Mouse (Mus musculus) forebrain, embryonic 12.5 days (tissue): Measurements from ENCODE around the gene Tdp1. TPM values are rescaled to one million over a fixed set of nuclear protein-coding genes. Genes with fewer than 3 reads are reported as not detected.

Experiments used
- ATAC-seq: fragments of 200-750 bp; cut with Nextera tagmentation; 2 replicates; pipeline ENCODE4 v1.8.0; 2017; ENCODE audit warnings: moderate TSS enrichment; ENCODE audit not compliant: low FRiP score
- H3K27ac ChIP-seq: fragments of 300-500 bp; sonication (generic); 2 replicates; pipeline ENCODE4 v1.5.1; 2016; ENCODE audit warnings: mild to moderate bottlenecking
- H3K27me3 ChIP-seq: fragments of 300-500 bp; sonication (generic); 2 replicates; pipeline ENCODE4 v1.6.1; 2016; ENCODE audit warnings: mild to moderate bottlenecking
- H3K36me3 ChIP-seq: fragments of 300-500 bp; sonication (generic); replicated peaks from 2 replicates; pipeline ENCODE4 v1.6.1; 2016; ENCODE audit warnings: mild to moderate bottlenecking
- H3K4me1 ChIP-seq: fragments of 300-500 bp; sonication (generic); 2 replicates; pipeline ENCODE4 v1.6.1; 2016
- H3K4me2 ChIP-seq: fragments of 300-500 bp; sonication (generic); 2 replicates; pipeline ENCODE4 v1.6.1; 2016; ENCODE audit warnings: mild to moderate bottlenecking, moderate library complexity
- H3K4me3 ChIP-seq: fragments of 300-500 bp; sonication (generic); replicated peaks from 2 replicates; pipeline ENCODE4 v1.5.1; 2016; ENCODE audit warnings: mild to moderate bottlenecking
- H3K9ac ChIP-seq: fragments of 300-500 bp; sonication (generic); 2 replicates; pipeline ENCODE4 v1.6.1; 2016; ENCODE audit warnings: mild to moderate bottlenecking
- H3K9me3 ChIP-seq: fragments of 300-500 bp; sonication (generic); 2 replicates; pipeline ENCODE4 v1.6.1; 2016
- WGBS: fragments of 180-500 bp; shearing (Covaris S2); methylation state at CpG from one replicate; pipeline ENCODE4 v1.1.7; 2016; 5-methylcytosine and 5-hydroxymethylcytosine counted together
- polyA plus RNA-seq: library from polyadenylated mRNA; unstranded; fragments of >200 nt; fragmentation: Nextera tagmentation; extraction: Ambion mirVana; gene quantifications from 2 replicates; pipeline ENCODE4 v1.2.1, GENCODE M21; 2016

Gene Tdp1
- polyA plus RNA-seq, 1 experiment from 2014 or later = 84.9 TPM

DNA sequence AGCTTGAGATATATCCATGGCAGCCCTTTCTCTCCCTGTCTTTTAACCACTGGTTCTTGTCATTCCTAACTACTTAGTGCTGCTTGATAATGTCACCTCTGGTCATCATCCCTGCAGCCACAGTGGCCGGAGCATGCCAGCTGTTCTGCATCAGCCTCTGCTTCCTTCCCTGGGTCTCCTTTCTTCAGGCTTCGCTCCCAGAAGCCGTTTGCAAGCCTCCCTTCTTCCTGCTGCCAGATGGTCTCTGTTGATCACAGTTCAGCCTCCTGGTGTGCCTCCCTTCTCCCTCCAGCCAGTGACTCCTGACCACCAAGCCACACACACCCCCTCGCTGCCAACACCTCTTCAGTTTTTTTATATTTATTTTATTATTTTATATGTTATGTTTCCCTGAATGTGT, 54.2 kb downstream of the Tdp1 start:
- no peaks in the 10 kb centered on the region for H3K4me1 ChIP-seq
- H3K4me2 ChIP-seq = no peak overlapping the region
- H3K27me3 ChIP-seq = no peaks in the 10 kb centered on the region
- H3K36me3 ChIP-seq = peaks cover 76% of the 10 kb centered on the region
- 84% methylated on average over 4 of the region's 4 CpGs for WGBS
- no peak overlapping the region for H3K4me3 ChIP-seq
- no peak for ATAC-seq
- no peaks in the 10 kb centered on the region for H3K9me3 ChIP-seq
- no peak overlapping the region for H3K9ac ChIP-seq
- H3K27ac ChIP-seq = no peak overlapping the region

DNA sequence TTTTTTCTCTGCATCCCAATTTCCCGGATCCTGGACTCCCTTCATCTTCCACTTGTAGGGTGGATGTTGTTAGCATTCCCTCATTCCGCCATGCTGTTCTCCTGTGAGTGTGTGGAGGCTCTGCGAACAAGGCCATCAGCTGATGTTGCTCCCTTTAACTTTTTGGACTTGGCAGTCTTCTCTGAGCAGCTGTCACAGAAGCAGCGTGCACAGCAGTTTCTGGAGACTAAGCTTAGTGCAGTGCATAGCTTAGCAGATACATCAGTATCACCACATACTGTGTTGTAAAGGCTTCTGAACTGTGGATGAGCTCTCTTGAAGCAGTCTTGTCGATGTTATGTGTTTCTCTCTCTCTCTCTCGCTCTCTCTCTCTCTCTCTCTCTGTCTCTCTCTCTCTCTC, 54.9 kb downstream of the Tdp1 start:
- ATAC-seq = no peak

DNA sequence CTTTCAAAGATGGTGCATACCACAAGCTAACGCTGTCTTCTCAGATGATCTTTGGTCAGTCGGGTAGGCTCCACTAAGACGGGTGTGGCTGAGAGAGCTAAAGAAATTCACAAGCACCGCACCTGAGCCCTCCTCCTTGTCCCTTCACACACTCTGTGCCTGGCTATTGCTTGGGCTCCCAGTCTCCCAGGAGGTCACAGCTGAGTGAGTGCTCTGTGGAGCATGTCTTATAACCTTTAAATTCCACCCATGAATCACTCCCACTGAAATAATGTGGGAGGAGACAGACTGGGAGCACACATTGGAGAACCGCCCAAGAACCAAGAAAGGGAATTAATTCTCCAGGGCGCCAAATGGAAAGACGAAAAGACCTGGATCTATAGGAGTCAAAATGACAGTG, 56.4 kb downstream of the Tdp1 start:
- ATAC-seq = no peak
- Histone ChIP-seq H3K4me3 (no peak overlapping the region), H3K9ac (no peak overlapping the region), H3K36me3 (peaks cover 70% of the 10 kb centered on the region), H3K27ac (no peak overlapping the region), H3K4me1 (no peaks in the 10 kb centered on the region), H3K9me3 (no peaks in the 10 kb centered on the region), H3K27me3 (no peaks in the 10 kb centered on the region), H3K4me2 (no peak overlapping the region)
- 88% methylated on average over 7 of the region's 7 CpGs for WGBS

More for the DNA sequence above, 54.9 kb downstream of the Tdp1 start:
- Histone ChIP-seq H3K27me3 (no peaks in the 10 kb centered on the region), H3K36me3 (peaks cover 75% of the 10 kb centered on the region), H3K4me1 (no peaks in the 10 kb centered on the region), H3K4me3 (no peak overlapping the region), H3K4me2 (no peak overlapping the region), H3K27ac (no peak overlapping the region), H3K9ac (no peak overlapping the region), H3K9me3 (no peaks in the 10 kb centered on the region)
- 89% methylated on average over 6 of the region's 6 CpGs for WGBS

DNA sequence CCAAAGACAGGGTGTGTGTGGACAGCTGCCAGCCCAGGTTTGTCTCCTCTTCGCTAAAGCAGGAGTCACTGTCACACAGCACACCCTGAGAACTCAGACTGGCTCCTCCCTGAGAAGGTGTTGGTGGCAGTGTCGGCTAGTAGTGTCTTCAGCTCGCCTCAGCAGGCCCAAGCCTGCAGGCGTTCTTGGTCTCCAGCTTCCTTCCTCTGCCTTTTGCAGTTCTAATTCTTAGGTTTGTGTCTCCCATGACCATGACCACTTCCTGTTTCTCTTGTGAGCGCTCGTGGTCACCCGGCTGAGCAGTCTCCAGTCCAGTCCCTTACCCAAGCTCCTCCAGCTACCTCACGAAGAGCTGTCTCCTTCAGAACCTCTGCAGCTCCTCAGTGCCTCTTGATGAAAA, 58.1 kb downstream of the Tdp1 start:
- Histone ChIP-seq H3K27me3 (no peaks in the 10 kb centered on the region), H3K27ac (no peak overlapping the region), H3K4me2 (no peak overlapping the region), H3K9ac (no peak overlapping the region), H3K36me3 (peaks cover 65% of the 10 kb centered on the region), H3K4me1 (no peaks in the 10 kb centered on the region), H3K4me3 (no peak overlapping the region), H3K9me3 (no peaks in the 10 kb centered on the region)
- ATAC-seq = no peak
- 87% methylated on average over 8 of the region's 8 CpGs for WGBS

DNA sequence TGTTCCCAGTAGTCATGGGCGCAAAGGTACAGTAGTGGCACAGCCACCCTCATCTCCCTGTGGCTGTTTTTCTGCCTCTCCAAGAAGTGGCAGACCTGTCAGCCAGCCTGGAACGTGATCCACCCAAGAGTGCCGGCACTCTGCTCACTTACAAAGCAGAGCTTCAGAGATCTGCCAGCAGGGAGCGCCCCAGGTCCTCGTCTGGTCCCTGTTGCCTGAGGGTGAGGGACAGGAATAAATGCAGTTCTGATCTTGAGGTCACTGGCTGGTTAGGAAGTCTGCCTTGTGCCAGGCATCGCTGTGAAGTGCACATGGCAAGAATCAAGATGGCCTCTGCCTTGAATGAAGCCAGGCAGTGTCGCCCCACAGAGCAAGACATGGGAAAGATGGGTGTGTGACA, 68.6 kb downstream of the Tdp1 start:
- Histone ChIP-seq H3K27me3 (no peaks in the 10 kb centered on the region), H3K9ac (no peak overlapping the region), H3K4me1 (peaks cover 2% of the 10 kb centered on the region), H3K27ac (no peak overlapping the region), H3K36me3 (peaks cover 10% of the 10 kb centered on the region), H3K4me3 (no peak overlapping the region), H3K4me2 (no peak overlapping the region), H3K9me3 (no peaks in the 10 kb centered on the region)
- WGBS = 50% methylated on average over 7 of the region's 7 CpGs
- no peak for ATAC-seq

DNA sequence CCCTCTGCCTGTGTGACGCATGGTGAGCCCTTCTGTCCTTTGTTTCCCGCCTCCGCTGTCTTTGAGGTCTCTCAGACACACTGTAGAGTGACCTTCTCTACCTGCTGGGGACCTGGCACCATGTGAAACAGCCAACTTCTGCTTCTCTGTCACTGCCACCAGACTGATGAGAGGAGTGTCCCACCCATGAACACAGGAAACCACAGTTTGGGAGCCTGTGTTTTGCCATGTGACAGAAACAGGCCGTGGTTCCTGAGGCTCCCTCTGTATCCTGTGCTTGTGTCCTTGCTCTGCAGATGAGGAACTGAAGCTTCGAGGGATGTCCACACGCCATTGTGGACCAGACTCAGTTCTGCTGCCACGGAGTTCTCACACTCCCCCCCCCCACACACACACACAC, 72.1 kb downstream of the Tdp1 start:
- ATAC-seq = no peak
- H3K4me2 ChIP-seq = no peak overlapping the region
- 78% methylated on average over 7 of the region's 7 CpGs for WGBS
- peaks cover 10% of the 10 kb centered on the region; the same call in 1 of the 2 replicates for H3K36me3 ChIP-seq
- peaks cover 5% of the 10 kb centered on the region for H3K27me3 ChIP-seq
- no peak overlapping the region for H3K9ac ChIP-seq
- no peak overlapping the region for H3K27ac ChIP-seq
- peaks cover 23% of the 10 kb centered on the region for H3K4me1 ChIP-seq
- no peaks in the 10 kb centered on the region for H3K9me3 ChIP-seq
- no peak overlapping the region for H3K4me3 ChIP-seq

DNA sequence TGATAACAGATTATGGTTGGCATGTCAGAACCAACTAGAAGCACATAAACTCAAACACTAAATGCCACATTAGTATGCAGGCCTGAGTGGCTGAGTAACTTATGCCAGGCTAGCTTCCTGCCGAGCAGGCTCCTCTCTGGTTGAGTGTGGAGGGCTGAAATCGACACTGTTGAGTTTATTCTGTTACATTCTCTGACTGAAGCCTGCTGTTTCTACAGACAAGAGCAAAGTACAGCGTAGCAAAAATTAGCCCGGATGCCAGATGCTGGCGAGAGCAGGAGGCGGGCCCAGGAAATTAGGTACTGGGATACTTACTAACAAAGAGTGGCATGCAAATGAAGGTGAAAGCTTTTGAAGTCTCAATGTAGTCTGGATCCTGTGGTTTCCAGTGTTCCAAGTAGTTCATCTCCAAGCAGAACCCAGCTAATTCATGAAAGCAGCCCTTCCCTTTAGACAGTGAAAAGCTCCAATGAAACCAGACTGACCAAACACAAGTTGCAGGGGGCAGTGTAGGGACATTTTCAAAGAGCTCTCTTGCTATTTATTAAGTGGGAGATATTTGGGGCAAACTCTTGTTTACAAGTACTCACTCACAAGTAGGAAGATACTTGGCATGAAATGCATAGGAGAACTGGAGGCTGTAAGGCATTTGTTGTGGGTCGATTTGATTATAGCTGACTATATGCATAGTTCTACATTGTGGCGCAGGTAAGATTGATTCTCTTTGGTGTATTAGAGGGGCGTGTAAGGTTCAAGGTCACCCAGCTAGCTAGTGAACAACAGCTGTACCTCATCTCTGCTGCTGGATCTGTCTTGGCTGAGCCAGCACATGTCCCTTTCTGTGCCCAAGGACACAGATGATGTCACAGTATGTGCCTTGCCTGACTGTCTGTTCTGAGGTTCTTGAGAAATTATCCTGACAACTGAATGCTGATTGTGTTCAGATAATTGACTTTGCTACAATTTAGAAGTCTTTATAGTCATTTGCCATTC, 74.0 kb downstream of the Tdp1 start:
- WGBS = 52% methylated on average over 9 of the region's 9 CpGs
- Histone ChIP-seq H3K9me3 (no peaks in the 10 kb centered on the region), H3K4me2 (no peak overlapping the region), H3K4me3 (no peak overlapping the region), H3K27ac (peak overlapping the region; percentile 1; the same call in 1 of the 2 replicates), H3K9ac (no peak overlapping the region), H3K36me3 (0 out of 2 replicates have a peak, but pooled peaks cover 5% of the 10 kb centered on the region), H3K27me3 (peaks cover 10% of the 10 kb centered on the region), H3K4me1 (peaks cover 23% of the 10 kb centered on the region)
- peak; percentile 33; the same call in 1 of the 2 replicates for ATAC-seq

DNA sequence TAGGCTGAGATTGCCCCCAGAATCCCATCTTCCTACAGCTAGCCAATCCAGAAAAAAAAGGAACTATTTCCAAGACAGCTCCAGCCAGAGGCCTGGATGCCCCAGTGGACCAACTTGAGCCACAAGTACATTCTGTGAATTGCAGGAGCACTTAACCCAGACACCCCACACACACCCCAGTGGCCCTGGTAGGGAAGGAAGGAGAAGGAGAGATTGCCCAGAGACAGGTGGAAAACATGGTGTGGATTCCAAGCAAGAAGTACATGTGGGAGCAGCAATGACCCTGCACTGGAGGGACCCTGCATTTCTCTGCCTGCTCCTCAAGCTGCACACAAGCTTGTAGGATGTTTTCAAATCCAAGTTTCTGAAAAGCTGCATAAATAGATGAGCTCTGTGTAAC, 75.0 kb downstream of the Tdp1 start:
- H3K4me2 ChIP-seq = no peak overlapping the region
- no peak overlapping the region for H3K4me3 ChIP-seq
- H3K27ac ChIP-seq = no peak overlapping the region
- ATAC-seq = no peak
- peaks cover 20% of the 10 kb centered on the region for H3K27me3 ChIP-seq
- peaks cover 27% of the 10 kb centered on the region for H3K4me1 ChIP-seq
- H3K36me3 ChIP-seq = 0 out of 2 replicates have a peak, but pooled peaks cover 5% of the 10 kb centered on the region
- no peak overlapping the region for H3K9ac ChIP-seq
- H3K9me3 ChIP-seq = no peaks in the 10 kb centered on the region

DNA sequence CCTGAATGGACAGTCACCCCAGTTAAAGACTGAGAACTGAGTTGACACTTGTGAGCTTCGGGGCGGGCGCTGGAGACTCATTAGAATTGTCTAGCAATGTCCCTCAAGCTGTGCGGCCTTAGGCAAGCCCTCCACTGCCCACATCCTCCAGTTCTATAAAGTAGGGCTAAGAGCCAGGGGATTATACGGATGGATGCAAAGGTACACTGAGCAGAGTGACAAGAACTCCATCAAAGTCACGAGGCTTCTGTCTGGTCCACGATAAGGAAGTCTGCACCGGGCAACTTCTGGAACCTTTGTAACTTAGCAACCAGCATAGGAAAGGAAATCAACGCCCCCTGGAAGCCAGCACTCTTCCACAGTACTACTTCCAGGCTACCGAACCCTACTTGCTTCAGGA, 75.6 kb downstream of the Tdp1 start:
- peaks cover 33% of the 10 kb centered on the region for H3K4me1 ChIP-seq
- WGBS = 16% methylated on average over 10 of the region's 10 CpGs
- H3K36me3 ChIP-seq = 0 out of 2 replicates have a peak, but pooled peaks cover 5% of the 10 kb centered on the region
- H3K9me3 ChIP-seq = no peaks in the 10 kb centered on the region
- H3K27me3 ChIP-seq = peaks cover 26% of the 10 kb centered on the region
- ATAC-seq = no peak
- H3K9ac ChIP-seq = no peak overlapping the region
- no peak overlapping the region for H3K4me3 ChIP-seq
- no peak overlapping the region for H3K27ac ChIP-seq
- H3K4me2 ChIP-seq = no peak overlapping the region

DNA sequence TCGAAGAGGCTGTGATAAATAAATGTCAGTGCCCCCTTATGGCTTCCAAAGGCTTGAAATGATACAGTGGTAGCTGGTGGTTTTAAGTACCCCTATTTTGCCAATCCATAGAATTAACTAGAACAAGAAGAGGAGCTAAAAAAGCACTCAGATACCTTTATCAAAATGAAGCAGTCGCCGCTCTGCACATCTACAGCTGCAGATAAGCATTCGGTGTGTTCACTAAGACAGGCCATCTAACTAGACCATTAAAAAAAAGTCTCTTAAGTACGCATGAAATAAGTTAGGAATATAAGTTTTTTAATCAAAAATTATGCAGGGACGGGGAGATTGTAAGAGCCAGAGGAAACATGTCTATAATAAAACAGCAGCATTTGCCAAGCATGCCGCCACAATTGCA, 76.4 kb downstream of the Tdp1 start:
- WGBS = 91% methylated on average over 7 of the region's 7 CpGs
- H3K4me1 ChIP-seq = peaks cover 40% of the 10 kb centered on the region
- no peaks in the 10 kb centered on the region for H3K9me3 ChIP-seq
- no peak overlapping the region for H3K9ac ChIP-seq
- no peak for ATAC-seq
- no peak overlapping the region for H3K4me2 ChIP-seq
- 0 out of 2 replicates have a peak, but pooled peaks cover 3% of the 10 kb centered on the region for H3K36me3 ChIP-seq
- H3K27me3 ChIP-seq = peaks cover 34% of the 10 kb centered on the region
- no peak overlapping the region for H3K4me3 ChIP-seq
- no peak overlapping the region for H3K27ac ChIP-seq

DNA sequence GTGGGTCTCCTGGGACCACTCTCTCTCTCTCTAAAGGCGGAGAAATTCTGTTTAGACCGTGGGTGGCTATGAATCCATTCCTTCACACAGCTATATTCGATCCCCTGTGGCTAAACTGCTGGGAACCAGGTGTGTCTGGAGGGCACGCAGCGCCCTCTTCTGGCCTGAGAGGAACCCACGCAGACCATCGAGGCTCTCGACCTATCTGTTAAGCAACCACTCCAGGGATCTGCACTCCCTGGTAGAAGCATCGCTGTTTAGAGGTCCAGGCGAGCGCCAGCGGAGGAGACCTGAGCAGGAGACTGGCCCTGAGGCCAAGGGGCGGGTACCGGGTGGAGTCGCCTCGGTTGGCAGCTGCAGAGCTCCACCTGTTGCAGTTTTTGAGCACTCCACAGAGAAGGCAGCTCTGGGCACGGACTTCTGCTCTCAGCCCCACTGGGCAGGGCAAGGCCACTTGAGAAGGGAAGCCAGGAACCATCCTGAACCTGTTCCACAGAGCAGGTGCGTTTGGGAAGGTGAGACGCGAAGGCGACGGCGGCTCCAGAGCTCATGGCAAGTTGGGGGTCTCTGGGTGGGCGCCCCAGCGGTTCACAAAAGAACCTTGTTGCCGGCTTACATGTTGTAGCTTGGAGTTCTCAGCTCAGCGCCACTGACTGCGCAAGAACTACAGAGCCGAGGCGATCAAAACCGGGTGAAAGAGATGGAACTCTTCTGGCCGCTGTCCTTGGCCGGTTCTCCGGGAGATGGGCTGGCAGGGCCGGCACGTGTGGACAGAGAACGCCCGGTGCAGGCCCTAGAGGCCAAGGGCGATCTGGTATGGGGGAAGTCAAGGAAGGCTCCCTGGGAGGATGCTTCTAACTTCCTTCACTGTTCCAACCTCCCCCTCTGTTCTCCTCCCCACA, 80.2 kb downstream of the Tdp1 start, which contains the start of gene Kcnk13:
Kcnk13 (plus strand) TSS at position 199 of the 902 bp plus-strand sequence.
- peaks cover 39% of the 10 kb centered on the region for H3K4me1 ChIP-seq
- H3K36me3 ChIP-seq = no peaks in the 10 kb centered on the region
- H3K9me3 ChIP-seq = no peaks in the 10 kb centered on the region
- H3K9ac ChIP-seq = peak within 1 kb of the TSS; percentile 31
- peak within 1 kb of the TSS; percentile 97 for H3K4me2 ChIP-seq
- WGBS = 1% methylated on average over 39 of the region's 39 CpGs
- peaks cover 72% of the 10 kb centered on the region for H3K27me3 ChIP-seq
- H3K4me3 ChIP-seq = peak within 1 kb of the TSS; percentile 56
- peak; percentile 63; the same call in 1 of the 2 replicates for ATAC-seq
- no peak within 1 kb of the TSS for H3K27ac ChIP-seq
